Mouse (Mus musculus) neural tube, embryonic 13.5 days (tissue): ENCODE data around the gene Shroom1. TPM values are rescaled to one million over a fixed set of nuclear protein-coding genes. Genes with fewer than 3 reads are reported as not detected.

Experiments
- ATAC-seq: fragments of 200-750 bp; cut with Nextera tagmentation; 2 replicates; pipeline ENCODE4 v1.8.0; 2017; ENCODE audit warnings: low read depth, mild to moderate bottlenecking, moderate TSS enrichment, moderate library complexity
- H3K27ac ChIP-seq: fragments of 300-500 bp; sonication (generic); replicated peaks from 2 replicates; pipeline ENCODE4 v1.5.1; 2015; ENCODE audit warnings: moderate library complexity, mild to moderate bottlenecking, inconsistent platforms
- H3K27me3 ChIP-seq: fragments of 300-500 bp; sonication (generic); 2 replicates; pipeline ENCODE4 v1.6.1; 2015; ENCODE audit warnings: mild to moderate bottlenecking, inconsistent platforms
- H3K36me3 ChIP-seq: fragments of 300-500 bp; sonication (generic); 2 replicates; pipeline ENCODE4 v1.6.1; 2015; ENCODE audit warnings: mild to moderate bottlenecking, inconsistent platforms
- H3K4me1 ChIP-seq: fragments of 300-500 bp; sonication (generic); replicated peaks from 2 replicates; pipeline ENCODE4 v1.6.1; 2015; ENCODE audit warnings: inconsistent platforms
- H3K4me2 ChIP-seq: fragments of 300-500 bp; sonication (generic); 2 replicates; pipeline ENCODE4 v1.6.1; 2015; ENCODE audit warnings: inconsistent platforms, mild to moderate bottlenecking, moderate library complexity
- H3K4me3 ChIP-seq: fragments of 300-500 bp; sonication (generic); 2 replicates; pipeline ENCODE4 v1.5.1; 2015; ENCODE audit warnings: mild to moderate bottlenecking, inconsistent platforms
- H3K9ac ChIP-seq: fragments of 300-500 bp; sonication (generic); 2 replicates; pipeline ENCODE4 v1.6.1; 2015; ENCODE audit warnings: moderate library complexity, mild to moderate bottlenecking, inconsistent platforms
- H3K9me3 ChIP-seq: fragments of 300-500 bp; sonication (generic); 2 replicates; pipeline ENCODE4 v1.6.1; 2016; ENCODE audit warnings: inconsistent platforms
- WGBS: fragments of 180-500 bp; shearing (Covaris S2); methylation state at CpG from one replicate; pipeline ENCODE4 v1.1.7; 2015; 5-methylcytosine and 5-hydroxymethylcytosine counted together
- polyA plus RNA-seq: library from polyadenylated mRNA; unstranded; fragments of >200 nt; fragmentation: Nextera tagmentation; extraction: Ambion mirVana; gene quantifications from 2 replicates; pipeline ENCODE4 v1.2.1, GENCODE M21; 2015

Gene Shroom1
- polyA plus RNA-seq, 1 experiment from 2014 or later = 1.9 TPM

DNA sequence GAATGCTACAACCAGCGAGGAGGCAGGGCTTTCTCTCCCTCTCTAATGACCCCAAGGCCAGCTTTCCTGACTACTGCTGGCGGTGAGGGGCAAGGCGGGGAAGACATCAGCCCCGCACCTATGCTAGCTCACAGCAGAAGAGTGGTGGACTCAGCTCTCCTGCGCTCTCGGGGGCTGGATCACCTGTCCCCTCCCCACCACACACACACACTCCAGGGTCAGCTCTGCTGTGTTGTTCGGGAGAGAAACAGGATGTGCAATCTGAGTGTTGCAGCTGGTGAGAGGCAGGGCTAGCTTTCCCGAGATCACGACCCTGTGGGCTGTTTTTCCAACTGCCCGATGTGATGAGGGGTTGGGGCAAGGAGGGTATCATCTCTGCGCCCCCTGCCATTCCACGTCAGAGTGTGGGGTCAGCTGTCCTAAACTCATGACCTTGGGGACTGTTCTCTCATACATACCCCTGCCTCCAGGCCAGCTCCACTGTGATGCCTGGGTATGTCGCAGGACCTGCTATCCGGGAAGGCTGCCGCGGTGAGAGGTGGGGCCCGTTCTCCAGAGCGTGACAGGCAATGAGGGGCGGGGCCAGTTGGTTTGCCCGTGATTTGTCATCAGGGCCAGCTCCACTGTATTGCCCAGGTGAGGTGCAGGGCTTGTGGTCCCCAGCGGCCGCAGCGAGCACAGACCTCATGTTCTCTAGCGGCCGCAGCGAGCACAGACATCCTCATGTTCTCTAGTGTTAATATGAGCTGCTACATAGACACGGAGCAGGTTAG is 30.0 kb downstream of the Shroom1 start:
- peaks cover 14% of the 10 kb centered on the region for H3K4me1 ChIP-seq
- no peaks in the 10 kb centered on the region for H3K9me3 ChIP-seq
- peak; percentile 44; the same call in 1 of the 2 replicates for ATAC-seq
- H3K27me3 ChIP-seq = peaks cover 48% of the 10 kb centered on the region
- H3K36me3 ChIP-seq = no peaks in the 10 kb centered on the region
- H3K9ac ChIP-seq = peak overlapping the region; percentile 43; the same call in 1 of the 2 replicates
- WGBS = 13% methylated on average over 27 of the region's 27 CpGs
- peak overlapping the region; percentile 22 for H3K4me3 ChIP-seq
- H3K4me2 ChIP-seq = peak overlapping the region; percentile 52
- no peak overlapping the region for H3K27ac ChIP-seq

DNA sequence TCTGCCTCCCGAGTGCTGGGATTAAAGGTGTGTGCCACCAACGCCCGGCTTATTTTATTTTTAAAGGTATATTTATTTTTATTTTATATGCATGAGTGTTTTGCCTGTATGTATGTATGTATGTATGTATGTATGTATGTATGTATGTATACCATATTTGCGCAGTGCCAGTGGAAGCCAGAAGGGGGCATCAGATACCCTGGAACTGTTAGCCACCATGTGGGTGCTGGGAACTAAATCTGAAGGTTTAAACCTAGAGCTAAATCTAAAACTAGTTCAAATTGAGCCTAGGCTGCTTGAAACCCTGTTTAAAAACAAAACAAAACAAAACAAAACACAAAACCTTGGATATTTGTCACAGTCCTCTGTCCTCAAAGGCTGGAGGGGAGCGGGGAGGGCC is 32.0 kb downstream of the Shroom1 start:
- peaks cover 36% of the 10 kb centered on the region for H3K27me3 ChIP-seq
- no peak overlapping the region for H3K4me3 ChIP-seq
- H3K36me3 ChIP-seq = no peaks in the 10 kb centered on the region
- no peak overlapping the region for H3K4me2 ChIP-seq
- no peak overlapping the region for H3K27ac ChIP-seq
- peaks cover 31% of the 10 kb centered on the region for H3K4me1 ChIP-seq
- WGBS = 95% methylated on average over 5 of the region's 5 CpGs
- H3K9me3 ChIP-seq = no peaks in the 10 kb centered on the region
- no peak overlapping the region for H3K9ac ChIP-seq
- ATAC-seq = no peak

DNA sequence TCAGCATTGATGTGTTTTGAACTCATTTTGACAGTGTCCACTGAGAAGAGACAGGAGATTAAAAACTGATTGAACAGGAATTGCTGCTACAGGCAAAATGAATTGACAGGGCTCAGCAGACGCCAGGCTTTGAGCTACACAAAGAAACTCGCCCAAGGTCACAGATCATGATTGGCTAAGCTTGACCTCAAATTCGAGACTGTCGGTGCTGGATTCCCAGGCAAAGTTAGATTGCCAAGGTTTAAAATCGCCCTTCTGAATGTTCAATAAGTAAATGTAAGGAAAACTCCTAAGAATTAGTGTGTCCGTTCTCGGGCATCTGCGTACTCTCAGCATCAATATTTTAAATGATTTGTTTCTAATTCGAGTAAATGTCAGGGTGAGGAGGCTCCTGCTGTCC is 32.4 kb downstream of the Shroom1 start:
- H3K9me3 ChIP-seq = no peaks in the 10 kb centered on the region
- no peaks in the 10 kb centered on the region for H3K36me3 ChIP-seq
- no peak overlapping the region for H3K27ac ChIP-seq
- peaks cover 31% of the 10 kb centered on the region for H3K4me1 ChIP-seq
- 75% methylated on average over 9 of the region's 9 CpGs for WGBS
- no peak overlapping the region for H3K4me3 ChIP-seq
- H3K27me3 ChIP-seq = peaks cover 34% of the 10 kb centered on the region
- H3K4me2 ChIP-seq = no peak overlapping the region
- H3K9ac ChIP-seq = no peak overlapping the region
- no peak for ATAC-seq

DNA sequence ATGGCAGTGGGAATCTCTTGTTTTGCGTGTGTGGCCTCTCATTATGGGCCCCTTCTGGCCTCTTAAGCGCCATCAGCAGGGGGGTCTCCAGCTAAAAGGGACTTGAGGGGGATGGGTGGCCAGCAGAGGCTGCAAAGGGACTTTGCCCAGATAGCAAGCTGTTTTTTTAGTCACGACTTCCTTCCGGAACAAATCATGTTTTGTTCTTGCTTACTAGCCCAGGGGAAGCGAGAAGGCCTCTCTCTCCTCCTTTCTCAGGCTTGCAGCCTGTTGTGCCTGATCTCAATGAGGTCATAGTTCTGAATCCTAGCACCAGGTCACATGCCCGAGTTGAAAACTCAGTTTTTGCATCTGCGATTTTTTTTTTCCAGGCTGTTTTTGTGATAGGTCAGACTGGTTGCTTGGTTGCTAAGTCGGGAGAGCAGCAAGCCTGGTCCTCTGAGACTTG is 35.0 kb downstream of the Shroom1 start:
- Histone ChIP-seq H3K4me1 (peaks cover 42% of the 10 kb centered on the region), H3K27me3 (peaks cover 17% of the 10 kb centered on the region), H3K4me3 (no peak overlapping the region), H3K9ac (no peak overlapping the region), H3K27ac (peak overlapping the region; percentile 57), H3K4me2 (no peak overlapping the region), H3K9me3 (no peaks in the 10 kb centered on the region), H3K36me3 (no peaks in the 10 kb centered on the region)
- 0 out of 2 replicates have a peak, but pooled peaks have one; percentile 11 for ATAC-seq
- 4% methylated on average over 8 of the region's 8 CpGs for WGBS

DNA sequence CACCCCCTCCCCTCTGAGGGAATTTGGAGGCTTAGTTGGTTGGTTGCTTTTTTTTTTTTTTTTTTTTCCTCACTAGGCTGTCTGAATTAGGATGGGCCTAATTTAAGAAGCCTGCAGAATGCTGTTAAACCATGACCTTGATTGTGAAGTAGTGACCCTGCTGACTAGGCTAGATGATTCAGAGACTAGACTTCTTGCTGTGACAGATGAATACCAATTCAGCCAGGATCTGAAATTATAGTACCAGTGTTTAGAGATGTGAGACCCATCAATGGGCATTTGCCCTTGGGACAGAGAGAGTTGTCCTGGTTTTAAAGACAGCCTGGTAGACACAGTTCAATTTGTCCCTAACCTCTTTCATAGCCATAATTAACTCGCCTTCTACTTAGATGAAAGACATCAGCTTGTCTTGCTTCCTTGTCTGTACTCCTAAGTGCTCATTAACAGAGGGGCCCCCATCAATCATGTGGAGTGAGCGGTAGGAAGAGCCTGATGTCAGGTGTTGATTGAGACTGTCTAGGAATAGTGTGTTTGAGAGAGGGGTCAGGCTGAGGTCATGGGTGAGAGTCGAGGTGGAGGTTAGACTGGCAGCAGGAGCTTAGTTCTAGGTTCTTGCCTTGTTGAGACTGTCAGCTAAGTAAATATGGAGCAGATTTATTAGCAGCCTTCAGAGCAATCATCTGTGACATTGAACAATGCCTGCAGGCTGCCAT is 36.4 kb downstream of the Shroom1 start:
- Histone ChIP-seq H3K4me3 (no peak overlapping the region), H3K4me2 (no peak overlapping the region), H3K9ac (no peak overlapping the region), H3K9me3 (no peaks in the 10 kb centered on the region), H3K4me1 (peaks cover 36% of the 10 kb centered on the region), H3K36me3 (no peaks in the 10 kb centered on the region), H3K27ac (no peak overlapping the region), H3K27me3 (peaks cover 13% of the 10 kb centered on the region)
- 19% methylated on average over 3 of the region's 3 CpGs for WGBS
- no peak for ATAC-seq

DNA sequence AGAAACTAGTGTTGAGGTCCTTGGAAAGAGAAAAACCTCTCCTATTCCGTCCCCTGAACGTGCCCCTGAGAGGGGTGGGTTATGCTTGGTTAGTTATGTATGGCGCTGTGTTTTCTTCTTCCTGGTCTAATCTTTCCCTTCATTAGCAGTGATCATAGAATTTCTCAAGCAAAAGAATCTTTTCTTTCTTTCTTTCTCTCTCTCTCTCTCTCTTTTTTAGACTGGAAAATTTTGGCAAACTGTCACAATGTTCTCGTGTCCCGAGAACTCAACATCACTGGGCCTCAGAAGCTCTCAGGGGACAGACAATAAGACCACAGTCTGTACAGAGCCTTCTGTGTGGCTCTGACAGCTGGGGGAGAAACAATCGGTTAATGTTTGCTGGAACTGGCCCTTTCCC is 38.4 kb downstream of the Shroom1 start:
- Histone ChIP-seq H3K27ac (peak overlapping the region; percentile 43), H3K4me1 (peaks cover 36% of the 10 kb centered on the region), H3K36me3 (no peaks in the 10 kb centered on the region), H3K4me3 (no peak overlapping the region), H3K9ac (no peak overlapping the region), H3K4me2 (no peak overlapping the region), H3K27me3 (peaks cover 14% of the 10 kb centered on the region), H3K9me3 (no peaks in the 10 kb centered on the region)
- 19% methylated on average over 6 of the region's 6 CpGs for WGBS
- ATAC-seq = no peak

DNA sequence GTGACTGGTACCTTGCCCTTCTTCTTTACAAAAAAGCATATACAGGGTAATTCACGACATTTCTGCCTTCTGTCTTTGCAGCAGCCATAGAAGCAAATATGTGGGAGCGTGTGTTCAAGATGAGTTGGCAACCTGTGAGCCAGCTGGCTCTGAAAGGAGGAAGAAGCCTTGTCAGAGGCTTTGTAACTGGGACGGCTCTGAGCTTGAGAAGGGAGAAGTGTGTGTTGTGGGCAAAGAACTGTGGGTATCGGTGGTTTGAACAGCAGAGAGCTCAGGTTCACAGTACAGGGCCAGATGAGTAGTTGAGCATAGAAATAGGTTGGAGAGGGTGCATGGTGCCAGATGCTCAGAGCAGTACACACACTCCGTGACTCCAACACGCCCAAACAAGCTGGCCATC is 39.9 kb downstream of the Shroom1 start:
- Histone ChIP-seq H3K4me1 (peaks cover 37% of the 10 kb centered on the region), H3K36me3 (no peaks in the 10 kb centered on the region), H3K27me3 (peaks cover 25% of the 10 kb centered on the region), H3K4me2 (no peak overlapping the region), H3K9ac (no peak overlapping the region), H3K4me3 (no peak overlapping the region), H3K9me3 (no peaks in the 10 kb centered on the region), H3K27ac (no peak overlapping the region)
- ATAC-seq = no peak
- WGBS = 79% methylated on average over 6 of the region's 6 CpGs

DNA sequence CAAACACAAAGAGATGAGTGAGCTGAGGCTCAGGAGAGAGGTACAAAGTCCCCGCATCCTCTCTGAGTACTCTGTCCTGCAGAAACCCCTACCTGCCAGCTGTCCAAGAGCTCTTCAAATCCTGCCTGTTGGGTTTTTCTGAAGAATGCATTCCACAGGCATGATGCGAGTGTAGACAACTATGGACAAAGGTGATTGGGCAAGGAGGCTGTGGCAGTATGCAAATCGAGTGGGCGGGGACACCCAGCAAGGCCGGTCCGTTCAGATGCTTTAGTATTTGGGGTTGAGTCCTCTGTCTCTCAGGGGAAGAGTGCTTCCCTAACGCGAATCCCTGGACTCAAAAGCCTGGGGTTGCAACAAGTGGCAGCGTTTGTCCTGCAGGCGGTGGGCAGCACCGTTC is 43.6 kb downstream of the Shroom1 start:
- ATAC-seq = no peak
- H3K4me2 ChIP-seq = no peak overlapping the region

DNA sequence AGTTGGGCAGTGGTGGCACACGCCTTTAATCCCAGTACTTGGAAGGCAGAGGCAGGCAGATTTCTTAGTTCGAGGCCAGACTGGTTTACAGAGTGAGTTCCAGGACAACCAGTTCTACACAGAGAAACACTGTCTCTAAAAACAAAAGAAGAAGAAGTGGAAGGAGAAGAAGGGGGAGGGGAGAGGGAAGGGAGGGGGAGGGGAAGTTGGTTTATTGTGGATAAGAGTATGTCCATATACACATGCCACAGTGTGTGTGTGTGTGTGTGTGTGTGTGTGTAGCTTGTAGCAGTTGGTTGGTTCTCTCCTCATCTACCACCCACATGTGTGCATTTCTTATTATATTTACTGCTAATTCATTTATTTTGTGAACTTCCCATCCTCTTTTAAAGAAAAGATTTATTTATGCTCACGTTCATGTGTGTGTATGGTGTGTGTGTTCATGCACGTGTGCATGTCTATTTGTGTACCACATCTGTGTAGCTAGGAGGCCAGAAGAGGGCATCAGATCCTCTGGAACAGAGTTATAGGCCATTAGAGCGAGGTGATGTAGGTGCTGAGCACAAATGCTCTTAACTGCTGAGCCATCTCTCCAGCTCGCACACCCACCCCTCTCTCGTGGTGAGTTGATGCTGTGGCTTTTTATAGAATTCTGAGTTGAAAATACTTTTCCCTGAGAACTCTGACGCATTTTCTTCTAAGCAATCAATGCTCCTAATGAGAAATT is 45.2 kb downstream of the Shroom1 start:
- Histone ChIP-seq H3K27ac (no peak overlapping the region), H3K9me3 (no peaks in the 10 kb centered on the region), H3K4me2 (no peak overlapping the region), H3K27me3 (peaks cover 22% of the 10 kb centered on the region), H3K4me3 (no peak overlapping the region), H3K4me1 (0 out of 2 replicates have a peak, but pooled peaks cover 10% of the 10 kb centered on the region), H3K36me3 (no peaks in the 10 kb centered on the region), H3K9ac (no peak overlapping the region)
- 79% methylated on average over 8 of the region's 8 CpGs for WGBS
- no peak for ATAC-seq

More for the DNA sequence above, 43.6 kb downstream of the Shroom1 start:
- no peak overlapping the region for H3K9ac ChIP-seq
- H3K27ac ChIP-seq = no peak overlapping the region
- no peaks in the 10 kb centered on the region for H3K36me3 ChIP-seq
- H3K27me3 ChIP-seq = peaks cover 25% of the 10 kb centered on the region
- H3K9me3 ChIP-seq = no peaks in the 10 kb centered on the region
- H3K4me1 ChIP-seq = peaks cover 19% of the 10 kb centered on the region
- 10% methylated on average over 11 of the region's 11 CpGs for WGBS
- no peak overlapping the region for H3K4me3 ChIP-seq

DNA sequence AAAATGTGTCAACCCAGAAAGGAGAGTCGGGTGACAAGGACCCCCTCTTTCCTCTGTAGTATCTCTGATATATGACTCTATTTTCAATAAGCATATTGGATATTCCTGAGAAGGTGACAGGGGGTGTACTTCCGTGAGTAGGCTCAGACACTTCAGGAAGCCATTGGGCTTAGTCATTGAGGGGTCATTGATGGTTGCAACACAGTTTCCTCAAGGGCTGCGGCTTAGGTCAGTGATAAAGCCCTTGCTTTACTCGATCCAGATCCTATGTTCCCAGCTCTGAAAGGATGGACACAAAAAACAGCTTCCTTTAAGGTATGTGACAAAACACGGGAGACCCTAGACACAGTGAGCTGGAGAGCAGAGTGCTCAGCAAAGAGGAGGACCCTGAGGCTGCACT is 46.7 kb downstream of the Shroom1 start:
- H3K9me3 ChIP-seq = no peaks in the 10 kb centered on the region
- no peak overlapping the region for H3K4me2 ChIP-seq
- no peak overlapping the region for H3K4me3 ChIP-seq
- ATAC-seq = no peak
- peaks cover 17% of the 10 kb centered on the region; the same call in 1 of the 2 replicates for H3K4me1 ChIP-seq
- 85% methylated on average over 5 of the region's 5 CpGs for WGBS
- H3K27ac ChIP-seq = no peak overlapping the region
- H3K9ac ChIP-seq = no peak overlapping the region
- peaks cover 14% of the 10 kb centered on the region for H3K27me3 ChIP-seq
- H3K36me3 ChIP-seq = no peaks in the 10 kb centered on the region

DNA sequence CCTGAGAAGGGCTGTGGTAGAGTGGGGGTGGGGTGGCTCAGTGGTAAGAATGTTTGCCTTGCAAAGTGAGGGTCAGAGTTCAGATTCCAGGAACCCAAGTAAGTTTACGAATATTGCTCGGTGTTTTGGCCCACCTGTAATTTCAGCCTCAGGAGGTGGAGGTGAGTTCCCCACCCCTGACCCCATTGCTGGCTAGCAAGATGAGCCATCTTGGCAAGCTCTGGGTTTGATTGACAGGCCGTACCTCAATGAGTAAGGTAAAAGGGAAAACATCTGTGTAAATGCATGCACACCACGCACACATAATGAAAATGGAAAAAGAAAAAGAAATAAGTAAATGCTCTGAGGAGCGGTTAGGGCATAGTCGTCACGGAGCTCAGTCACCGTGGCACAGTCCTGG is 47.4 kb downstream of the Shroom1 start:
- ATAC-seq = no peak
- Histone ChIP-seq H3K4me2 (no peak overlapping the region), H3K27ac (0 out of 2 replicates have a peak overlapping the region, but pooled peaks have one; percentile 39), H3K4me3 (no peak overlapping the region), H3K9me3 (no peaks in the 10 kb centered on the region), H3K9ac (no peak overlapping the region), H3K27me3 (peaks cover 14% of the 10 kb centered on the region), H3K4me1 (peaks cover 17% of the 10 kb centered on the region; the same call in 1 of the 2 replicates), H3K36me3 (no peaks in the 10 kb centered on the region)
- 91% methylated on average over 8 of the region's 8 CpGs for WGBS
